Mouse (Mus musculus) heart, adult 2 months (tissue): ENCODE data around the gene Rp9. TPM values are rescaled to one million over a fixed set of nuclear protein-coding genes. Genes with fewer than 3 reads are reported as not detected.

Experiments used
- DNase-seq, 2 experiments: peaks; one replicate each; pipeline ENCODE4 v3.0.0; 2021
- H3K27ac ChIP-seq: fragments of 200-600 bp; 2 replicates; pipeline ENCODE4 v1.8.1; 2022
- H3K27me3 ChIP-seq: fragments of 200-500 bp; 2 replicates; pipeline ENCODE4 v1.6.1; 2012; ENCODE audit warnings: mild to moderate bottlenecking, low read length, inconsistent platforms, mixed read lengths; ENCODE audit not compliant: control insufficient read depth, insufficient read depth
- H3K36me3 ChIP-seq: fragments of 200-500 bp; 2 replicates; pipeline ENCODE4 v1.6.1; 2012; ENCODE audit warnings: low read length, inconsistent platforms; ENCODE audit not compliant: control insufficient read depth, insufficient read depth
- H3K4me1 ChIP-seq: fragments of 200-500 bp; 2 replicates; pipeline ENCODE4 v1.6.1; 2011; ENCODE audit warnings: low read length; ENCODE audit not compliant: control insufficient read depth, insufficient read depth
- H3K4me3 ChIP-seq: fragments of 200-600 bp; 2 replicates; pipeline ENCODE4 v1.8.1; 2022
- H3K79me2 ChIP-seq: fragments of 200-500 bp; replicated peaks from 2 replicates; pipeline ENCODE4 v1.6.1; 2012; ENCODE audit warnings: mild to moderate bottlenecking, inconsistent platforms, low read length, moderate library complexity, mixed read lengths; ENCODE audit not compliant: control insufficient read depth, insufficient read depth
- H3K9ac ChIP-seq: fragments of 200-500 bp; 2 replicates; pipeline ENCODE4 v1.6.1; 2012; ENCODE audit warnings: low read depth, mild to moderate bottlenecking, control low read depth, inconsistent platforms, low read length, mixed read lengths
- CTCF ChIP-seq: fragments of 200-600 bp; IDR thresholded peaks from 2 replicates; pipeline ENCODE4 v1.8.1; 2022; ENCODE audit warnings: antibody characterized with exemption, mild to moderate bottlenecking, moderate library complexity
- EP300 ChIP-seq: fragments of 200-500 bp; IDR thresholded peaks from 2 replicates; pipeline ENCODE4 v1.6.1; 2011; ENCODE audit warnings: low read depth, low read length, control low read depth; ENCODE audit not compliant: insufficient read depth
- POLR2A ChIP-seq: fragments of 200-500 bp; IDR thresholded peaks from 2 replicates; pipeline ENCODE4 v1.6.1; 2011; ENCODE audit warnings: mild to moderate bottlenecking, low read depth, low read length, control low read depth; ENCODE audit not compliant: insufficient read depth
- WGBS: fragments of 180-500 bp; shearing (Covaris S2); methylation state at CpG from one replicate; pipeline ENCODE4 v1.1.7; 2018; 5-methylcytosine and 5-hydroxymethylcytosine counted together
- intact Hi-C: fragments of 180-260 bp; cut with DNase I; formaldehyde crosslinking; loops from one replicate; pipeline ENCODE4 v1.15.1; 2025
- polyA plus RNA-seq: library from polyadenylated mRNA; depleted of rRNA; stranded (reverse); fragments of >200 nt; gene quantifications from 2 replicates; pipeline ENCODE4 v1.2.3, GENCODE M21; 2012
- total RNA-seq, 2 experiments: library from RNA; stranded (reverse); gene quantifications; 2 replicates each; pipeline ENCODE4 v1.2.3; 2021

The Rp9 gene
- total and polyA plus RNA-seq, 3 experiments: 39.5 to 46.1 (median 42.6) TPM

- Histone ChIP-seq H3K4me1 (no peaks in the 10 kb centered on the region), H3K9ac (no peak overlapping the region), H3K4me3 (no peak overlapping the region), H3K27me3 (no peaks in the 10 kb centered on the region), H3K36me3 (no peaks in the 10 kb centered on the region), H3K27ac (no peak overlapping the region), H3K79me2 (no peaks in the 10 kb centered on the region)
- intact Hi-C loops: no loop called here
- WGBS: 50% methylated on average over 1 of the region's 1 CpGs
- TF ChIP-seq CTCF: no peak
- no peak for DNase-seq
These were observed 30.7 kb downstream of the Rp9 start for GRCm38 (mm10) chr9:22438826-22439225.

GRCm38 (mm10) chr9:22434101-22434500, 35.4 kb downstream of the Rp9 start:
- Histone ChIP-seq H3K9ac (no peak overlapping the region), H3K27me3 (no peaks in the 10 kb centered on the region), H3K79me2 (no peaks in the 10 kb centered on the region), H3K4me3 (no peak overlapping the region), H3K27ac (no peak overlapping the region), H3K36me3 (no peaks in the 10 kb centered on the region), H3K4me1 (peaks cover 2% of the 10 kb centered on the region; the same call in 1 of the 2 replicates)
- 85% methylated on average over 2 of the region's 2 CpGs for WGBS
- no peak for DNase-seq
- TF ChIP-seq POLR2A (no peak), EP300 (no peak), CTCF (no peak)
- intact Hi-C loops: no loop called here

- WGBS: 81% methylated on average over 2 of the region's 2 CpGs
- H3K36me3 ChIP-seq: no peaks in the 10 kb centered on the region
These were observed 36.3 kb downstream of the Rp9 start for GRCm38 (mm10) chr9:22433221-22433620.

DNA sequence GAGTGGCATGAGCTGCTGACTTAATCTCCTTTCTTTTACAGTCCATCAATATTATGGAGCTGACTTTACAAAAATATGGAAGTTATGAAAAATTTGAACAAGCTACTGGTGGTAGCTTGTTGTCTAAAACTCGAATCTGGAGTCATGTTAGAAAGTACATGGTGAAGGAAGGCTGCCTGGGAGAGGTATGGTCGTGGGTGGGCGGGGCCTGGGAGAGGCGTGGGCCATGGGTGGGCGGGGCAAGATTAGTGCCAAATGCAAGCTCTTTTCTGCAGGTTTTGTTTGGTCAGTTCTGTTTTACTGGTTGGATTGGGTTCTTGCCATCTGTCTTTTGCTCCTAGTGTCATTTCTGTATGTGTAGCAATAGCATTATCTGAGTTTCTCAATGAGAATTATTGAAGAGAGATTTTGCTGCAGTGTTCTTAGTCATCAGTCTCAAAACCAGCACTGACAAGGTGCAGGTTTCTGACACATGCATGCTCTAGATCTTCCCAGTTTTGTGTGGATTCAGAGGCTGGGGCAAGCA, 39.2 kb downstream of the Rp9 start:
- H3K79me2 ChIP-seq: no peaks in the 10 kb centered on the region
- no peaks in the 10 kb centered on the region for H3K36me3 ChIP-seq
- H3K9ac ChIP-seq: no peak overlapping the region
- H3K4me3 ChIP-seq: no peak overlapping the region
- H3K27ac ChIP-seq: no peak overlapping the region
- H3K27me3 ChIP-seq: no peaks in the 10 kb centered on the region
- intact Hi-C loops: no loop called here
- H3K4me1 ChIP-seq: peaks cover 2% of the 10 kb centered on the region; the same call in 1 of the 2 replicates
- 42% methylated on average over 5 of the region's 5 CpGs for WGBS
- TF ChIP-seq EP300: no peak
- no peak for TF ChIP-seq POLR2A
- TF ChIP-seq CTCF: no peak
- DNase-seq: no peak

More at GRCm38 (mm10) chr9:22433221-22433620, 36.3 kb downstream of the Rp9 start:
- Histone ChIP-seq H3K4me1 (peaks cover 2% of the 10 kb centered on the region; the same call in 1 of the 2 replicates), H3K4me3 (no peak overlapping the region), H3K27ac (no peak overlapping the region), H3K9ac (no peak overlapping the region), H3K79me2 (no peaks in the 10 kb centered on the region), H3K27me3 (no peaks in the 10 kb centered on the region)
- no peak for TF ChIP-seq CTCF
- TF ChIP-seq POLR2A: no peak
- no peak for TF ChIP-seq EP300
- intact Hi-C loops: no loop called here
- DNase-seq: no peak

- TF ChIP-seq CTCF: no peak
- TF ChIP-seq EP300: no peak
- TF ChIP-seq POLR2A: no peak
- peak in 1 of 2 experiments; percentile 22 for DNase-seq
- Histone ChIP-seq H3K9ac (no peak overlapping the region), H3K27me3 (no peaks in the 10 kb centered on the region), H3K4me3 (no peak overlapping the region), H3K36me3 (no peaks in the 10 kb centered on the region), H3K79me2 (no peaks in the 10 kb centered on the region), H3K4me1 (peaks cover 2% of the 10 kb centered on the region; the same call in 1 of the 2 replicates), H3K27ac (no peak overlapping the region)
- intact Hi-C loops: no loop called here
- 35% methylated on average over 15 of the region's 15 CpGs for WGBS
These were observed 39.9 kb downstream of the Rp9 start for GRCm38 (mm10) chr9:22429533-22430241.

DNA sequence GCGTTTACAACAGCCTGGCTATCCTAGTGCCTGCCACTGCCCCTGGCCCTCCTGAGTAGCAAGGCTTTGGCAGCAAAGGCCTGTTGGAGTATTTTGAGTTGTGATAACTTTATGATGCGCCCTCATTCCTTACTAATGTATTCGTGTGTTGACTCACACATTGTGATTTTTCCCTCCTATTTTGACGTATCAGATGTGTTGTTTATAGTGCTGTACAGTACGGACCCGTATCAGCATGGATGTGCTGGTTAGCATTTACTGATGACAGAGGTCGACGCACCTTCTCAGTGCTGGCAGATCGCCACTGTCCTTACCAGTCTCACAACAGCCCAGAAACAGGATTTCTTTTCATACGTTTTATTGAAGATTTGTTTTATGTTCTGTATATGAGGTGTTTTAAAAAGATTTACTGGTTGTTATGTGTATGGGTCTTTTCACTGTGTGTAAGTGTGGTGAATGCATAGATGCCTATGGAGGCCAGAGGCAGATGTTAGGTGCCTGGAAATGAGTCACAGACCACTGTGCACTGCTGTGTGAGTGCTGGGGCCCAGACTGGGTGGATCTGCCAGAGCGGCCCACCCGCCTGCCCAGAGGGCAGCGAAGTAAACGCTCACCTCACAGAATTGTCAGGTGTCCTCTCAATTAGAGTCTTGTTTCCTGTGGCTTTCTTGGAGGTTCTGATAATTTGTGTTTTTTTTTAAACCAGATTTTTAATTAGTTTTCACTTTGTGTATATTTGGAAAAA, 40.7 kb downstream of the Rp9 start:
- no peak overlapping the region for H3K9ac ChIP-seq
- H3K79me2 ChIP-seq: no peaks in the 10 kb centered on the region
- H3K36me3 ChIP-seq: no peaks in the 10 kb centered on the region
- H3K27me3 ChIP-seq: no peaks in the 10 kb centered on the region
- intact Hi-C loops: no loop called here
- DNase-seq: no peak
- H3K4me3 ChIP-seq: no peak overlapping the region
- peaks cover 2% of the 10 kb centered on the region; the same call in 1 of the 2 replicates for H3K4me1 ChIP-seq
- WGBS: 82% methylated on average over 14 of the region's 14 CpGs
- no peak for TF ChIP-seq CTCF
- no peak for TF ChIP-seq POLR2A
- H3K27ac ChIP-seq: no peak overlapping the region
